Mouse (Mus musculus) lung, adult 2 months (tissue): ENCODE data around the gene Rnf185.
A peak's percentile ranks its signal among the peaks of the same experiment; 100 is the strongest.

Source experiments
- CTCF ChIP-seq: fragments of 200-500 bp; IDR thresholded peaks from 2 replicates; pipeline ENCODE4 v1.5.1; 2011; ENCODE audit warnings: mild to moderate bottlenecking, low read length, control low read depth; ENCODE audit not compliant: insufficient read depth
- POLR2A ChIP-seq: fragments of 200-500 bp; IDR thresholded peaks from 2 replicates; pipeline ENCODE4 v1.6.1; 2011; ENCODE audit warnings: low read depth, mild to moderate bottlenecking, control low read depth, low read length, borderline replicate concordance; ENCODE audit errors: extremely low read depth

DNA sequence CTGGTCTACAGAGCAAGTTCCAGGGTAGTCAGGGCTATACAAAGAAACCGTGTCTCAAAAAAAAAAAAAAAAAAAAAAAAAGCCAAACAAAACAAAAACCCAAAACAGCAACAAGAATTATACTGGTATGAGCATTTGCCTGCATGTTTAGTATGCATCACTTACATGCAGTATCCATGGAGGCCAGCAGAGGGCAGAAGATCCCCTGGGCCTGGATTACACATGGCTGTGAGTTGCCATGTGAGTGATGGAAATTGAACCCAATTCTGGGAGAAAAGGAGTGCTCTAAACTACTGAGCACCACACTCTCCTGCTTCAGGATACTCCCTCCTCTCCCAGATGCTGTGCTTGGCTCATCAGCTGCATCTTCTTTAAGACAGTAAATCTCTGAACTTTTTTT, 4.2 kb upstream of the Rnf185 start:
- TF ChIP-seq CTCF, result peak; percentile 82
- no peak for TF ChIP-seq POLR2A
